Mouse (Mus musculus) heart, postnatal 14 days (tissue): ENCODE measurements around the gene Atp5g1. TPM values are rescaled to one million over a fixed set of nuclear protein-coding genes. Genes with fewer than 3 reads are reported as not detected.
"Not testable (repeated sequence)": the region's sequence is repeated elsewhere in the genome, so short reads cannot be mapped to it uniquely, and the experiment has no call there.

Experiments used
- DNase-seq, 2 experiments: peaks; one replicate each; pipeline ENCODE4 v3.0.0; 2021 to 2022
- intact Hi-C: fragments of 180-260 bp; cut with DNase I; formaldehyde crosslinking; loops from one replicate; pipeline ENCODE4 v1.15.1; 2025
- long read RNA-seq, 2 experiments: library from polyadenylated mRNA; stranded (forward); transcript quantifications; one replicate each; pipeline ENCODE4 v2.0.0; 2021
- total RNA-seq, 2 experiments: library from RNA; stranded (reverse); gene quantifications; 2 replicates each; pipeline ENCODE4 v1.2.3; 2021

Atp5g1 gene
- total RNA-seq: 1,000 to 10,000 TPM; 3,151 to 3,310 TPM
- long read RNA-seq, experiment 1, full-length matches to known transcripts: 2,161 of 2,225 reads
- long read RNA-seq, experiment 1, partial matches to known transcripts: 36 of 2,225 reads
- long read RNA-seq, experiment 1, other reads (novel, unspliced or antisense): 28 of 2,225 reads
- long read RNA-seq, experiment 2, full-length matches to known transcripts: 2,069 of 2,131 reads
- long read RNA-seq, experiment 2, partial matches to known transcripts: 38 of 2,131 reads
- long read RNA-seq, experiment 2, other reads (novel, unspliced or antisense): 24 of 2,131 reads

DNA sequence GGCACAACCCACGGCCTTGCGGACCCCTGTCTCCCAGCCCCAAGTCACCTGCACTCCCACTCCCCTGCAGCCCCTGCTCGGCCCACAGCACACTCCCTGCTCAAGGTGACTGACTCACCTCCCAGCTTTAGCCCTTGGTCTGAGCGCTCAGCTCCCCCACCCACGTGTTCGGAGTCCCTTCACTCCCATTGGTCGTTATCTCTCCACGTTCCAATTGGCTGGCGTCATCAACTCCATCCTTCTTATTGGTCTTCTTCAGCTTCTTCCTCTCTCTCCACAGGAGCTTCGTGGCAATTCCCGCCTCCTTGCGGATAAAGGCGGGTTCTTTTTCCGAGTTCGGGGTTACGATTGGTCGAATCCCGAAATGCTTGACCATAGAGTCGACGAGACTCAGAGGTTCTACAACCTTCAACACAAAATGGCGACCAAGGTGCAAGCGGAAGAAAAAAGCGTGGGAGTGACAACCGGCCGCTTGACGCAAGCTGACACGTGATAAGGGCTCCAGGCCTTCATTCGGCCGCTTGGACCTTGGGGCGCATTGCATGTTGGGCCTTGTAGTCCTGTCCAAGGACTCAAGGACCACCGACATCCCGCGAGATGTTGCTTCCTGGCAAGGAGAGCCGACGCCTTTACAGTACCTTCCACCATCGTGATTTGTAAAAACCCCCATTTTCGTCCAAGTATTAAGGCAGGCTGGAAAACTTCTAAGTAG lies at the start of gene Atp5g1:
Gene Atp5g1 (minus strand): TSS at position 162 of the 712 bp plus-strand sequence.
- DNase-seq: peak; percentile 95 to 97
- intact Hi-C loops: no loop called here

DNA sequence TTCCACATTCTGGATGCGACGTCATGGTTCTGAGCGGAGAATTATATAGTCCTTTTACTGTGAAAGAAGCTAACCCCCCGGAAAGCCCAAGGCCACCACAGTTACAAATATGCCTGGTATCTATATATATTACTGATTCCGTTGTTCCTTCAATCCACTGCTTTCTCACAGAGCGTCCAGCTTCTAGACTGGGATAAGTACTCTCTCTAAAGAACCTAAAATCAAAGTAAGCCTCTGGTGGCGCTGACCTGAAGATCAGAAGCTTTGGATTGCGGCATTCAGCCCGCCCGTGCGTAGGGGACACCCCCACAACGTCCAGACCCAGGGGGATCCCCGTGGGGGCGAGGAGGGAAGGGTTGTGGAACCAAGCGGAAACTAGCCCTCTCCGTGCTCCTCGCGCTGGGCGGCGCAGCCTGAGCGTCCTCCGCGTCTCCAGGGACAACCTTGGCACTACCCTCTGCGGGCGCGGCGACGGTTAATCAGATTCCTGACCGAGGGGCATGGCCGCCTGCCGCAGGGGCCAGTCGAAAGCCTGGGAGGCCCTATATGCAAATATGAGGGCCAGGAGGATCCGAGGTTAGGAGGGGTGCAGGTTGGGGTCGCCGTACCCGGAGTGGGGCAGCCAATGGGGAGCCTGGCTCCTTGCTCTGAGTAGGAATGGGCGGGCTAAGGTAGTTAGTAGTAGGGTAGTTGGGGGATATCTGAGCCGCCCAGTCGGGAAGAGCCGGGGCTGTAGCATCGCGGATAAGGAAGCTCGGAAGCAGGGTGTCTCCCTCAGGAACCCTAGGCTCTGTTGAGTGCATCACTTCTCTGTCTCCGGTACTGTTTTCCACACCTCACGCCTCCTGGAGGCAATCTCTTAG lies 48.8 kb upstream of the Atp5g1 start:
- DNase-seq: peak; percentile 17 to 34
- intact Hi-C loops: no loop called here

DNA sequence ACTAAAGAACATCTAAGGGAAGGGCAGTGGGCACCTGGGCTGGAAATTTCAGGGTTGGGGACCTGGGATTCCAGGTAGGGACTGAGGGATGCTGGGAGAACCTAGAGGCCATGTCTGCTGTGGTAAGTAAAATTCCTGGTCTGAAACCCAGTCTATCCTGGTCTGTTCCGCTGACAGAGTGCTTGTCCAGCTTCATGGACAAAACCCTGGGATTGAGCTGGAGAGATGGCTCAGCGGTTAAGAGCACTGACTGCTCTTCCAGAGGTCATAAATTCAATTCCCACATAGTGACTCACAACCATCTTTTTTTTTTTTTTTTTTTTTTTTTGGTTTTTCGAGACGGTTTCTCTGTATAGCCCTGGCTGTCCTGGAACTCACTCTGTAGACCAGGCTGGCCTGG lies 47.3 kb upstream of the Atp5g1 start:
- intact Hi-C loops, DNase-seq: not testable (repeated sequence)

DNA sequence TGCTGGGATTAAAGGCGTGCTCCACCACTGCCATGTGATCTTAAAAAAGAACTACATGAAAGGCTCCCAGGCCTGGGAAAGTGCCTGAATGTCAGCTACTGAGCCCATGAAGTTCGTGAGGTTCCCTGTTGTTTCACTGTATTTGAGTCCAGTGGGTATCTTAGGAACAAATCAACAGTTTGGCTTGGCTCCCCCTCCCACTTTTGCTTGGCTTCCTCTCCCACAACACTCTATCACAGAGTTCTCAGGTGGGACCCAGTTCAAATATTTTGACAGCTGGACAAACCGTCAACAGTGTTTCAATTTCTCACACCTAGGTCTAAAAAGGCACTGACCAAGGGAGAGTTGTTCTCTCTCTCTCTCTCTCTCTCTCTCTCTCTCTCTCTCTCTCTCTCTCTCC lies 43.9 kb upstream of the Atp5g1 start:
- intact Hi-C loops: no loop called here

DNA sequence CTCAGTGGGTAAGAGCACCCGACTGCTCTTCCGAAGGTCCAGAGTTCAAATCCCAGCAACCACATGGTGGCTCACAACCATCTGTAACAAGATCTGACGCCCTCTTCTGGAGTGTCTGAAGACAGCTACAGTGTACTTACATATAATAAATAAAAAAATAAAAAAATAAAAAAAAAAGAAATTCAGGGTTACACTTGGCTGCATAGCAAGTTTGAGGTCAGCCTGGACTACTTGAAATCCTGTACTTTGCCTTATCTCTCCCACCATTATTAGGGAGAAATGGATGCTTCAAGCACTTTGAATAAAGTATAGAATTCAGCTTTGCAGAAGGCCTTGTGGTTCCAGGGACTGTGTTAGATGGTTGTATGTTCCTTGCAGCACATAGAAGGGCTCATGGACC lies 41.5 kb upstream of the Atp5g1 start:
- DNase-seq, intact Hi-C loops: not testable (repeated sequence)

More for the DNA sequence above, 43.9 kb upstream of the Atp5g1 start:
- no peak for DNase-seq

DNA sequence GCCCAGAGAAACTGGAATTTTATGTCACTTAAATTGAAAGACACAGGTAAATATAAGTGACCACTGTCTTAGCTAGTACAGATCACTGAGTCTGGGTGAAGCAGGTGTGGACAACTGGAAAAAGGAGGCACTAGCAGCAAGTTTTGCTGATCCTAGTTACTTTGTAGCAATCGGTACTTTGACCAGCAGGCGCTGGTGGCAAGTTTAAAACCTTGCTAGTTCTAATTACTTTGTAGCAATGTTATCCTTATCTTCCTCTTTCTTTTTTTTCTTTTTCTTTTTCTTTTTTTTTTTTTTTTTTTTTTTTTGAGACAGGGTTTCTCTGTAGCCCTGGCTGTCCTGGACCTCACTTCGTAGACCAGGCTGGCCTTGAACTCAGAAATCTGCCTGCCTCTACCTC lies 40.6 kb upstream of the Atp5g1 start:
- DNase-seq: no peak
- intact Hi-C loops: no loop called here

DNA sequence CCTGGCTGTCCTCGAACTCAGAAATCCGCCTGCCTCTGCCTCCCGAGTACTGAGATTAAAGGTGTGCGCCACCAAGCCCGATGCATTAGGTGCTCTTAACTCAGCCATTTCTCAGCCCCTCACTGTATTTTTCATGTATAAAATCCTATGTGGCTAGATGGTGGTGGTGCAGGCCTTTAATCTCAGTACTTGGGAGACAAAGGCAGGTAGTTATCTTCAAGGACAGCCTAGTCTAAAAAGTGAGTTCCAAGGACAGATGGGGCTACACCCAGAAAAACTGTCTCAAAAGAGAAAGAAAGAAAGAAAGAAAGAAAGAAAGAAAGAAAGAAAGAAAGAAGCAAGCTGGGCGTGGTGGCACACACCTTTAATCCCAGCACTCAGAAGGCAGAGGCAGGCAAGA lies 39.9 kb upstream of the Atp5g1 start:
- intact Hi-C loops: no loop called here
- DNase-seq: no peak

DNA sequence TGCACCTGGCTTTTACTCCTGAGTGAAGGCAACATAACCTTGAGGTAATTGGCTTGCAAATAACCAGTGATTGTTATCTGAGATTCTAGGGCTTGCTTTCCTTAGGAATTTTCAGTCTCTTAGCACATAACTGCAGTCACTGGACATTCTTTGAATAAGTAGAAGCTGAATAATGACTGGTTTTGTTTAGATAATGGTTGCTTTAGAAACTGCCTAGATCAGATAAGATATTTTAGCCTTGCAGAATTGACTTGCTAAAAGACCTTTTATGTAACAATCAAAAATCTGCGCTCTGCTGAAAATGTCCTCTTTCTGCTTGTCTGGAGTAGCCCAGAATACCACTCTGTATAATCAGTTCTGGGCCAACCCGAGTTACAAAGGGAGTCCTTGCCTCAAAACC lies 38.6 kb upstream of the Atp5g1 start:
- intact Hi-C loops: no loop called here
- DNase-seq: no peak

DNA sequence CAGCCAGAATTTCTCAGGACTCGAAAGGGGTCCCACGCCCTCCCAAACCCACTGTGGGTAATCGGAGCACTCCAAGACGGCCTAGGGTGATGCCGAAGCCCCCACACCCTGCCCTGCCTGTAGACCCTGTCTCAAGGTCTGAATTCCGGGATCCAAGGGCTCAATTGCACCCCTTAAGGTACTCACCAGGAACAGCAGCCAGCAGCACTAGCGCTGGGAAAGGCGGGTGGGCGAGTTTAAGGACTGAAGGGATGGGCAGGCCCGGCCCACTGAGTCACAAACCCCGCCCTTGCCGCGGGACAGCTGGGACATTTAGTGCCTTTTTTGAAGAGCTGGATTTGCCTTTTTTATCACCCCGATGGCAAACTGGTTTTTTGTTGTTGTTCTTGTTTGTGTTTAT lies 36.3 kb upstream of the Atp5g1 start, which contains the start of gene Calcoco2:
Gene Calcoco2 (minus strand): TSS at position 214 of the 400 bp plus-strand sequence.
- DNase-seq: no peak
- intact Hi-C loops: no loop called here

DNA sequence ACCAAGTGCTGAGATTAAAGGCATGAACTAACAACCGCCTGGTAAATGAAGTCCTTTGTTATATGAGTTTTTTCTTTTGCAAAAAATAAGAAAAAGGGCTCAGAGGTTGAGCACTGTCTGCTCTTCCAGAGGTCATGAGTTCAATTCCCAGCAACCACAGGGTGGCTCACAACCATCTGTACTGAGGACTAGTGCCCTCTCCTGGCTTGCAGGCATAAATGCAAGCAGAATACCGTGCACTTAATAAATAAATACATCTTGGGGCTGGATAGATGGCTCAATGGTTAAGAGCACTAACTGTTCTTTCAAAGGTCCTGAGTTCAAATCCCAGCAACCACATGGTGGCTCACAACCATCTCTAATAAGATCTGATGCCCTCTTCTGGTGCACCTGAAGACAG lies 35.5 kb upstream of the Atp5g1 start:
- not testable (repeated sequence) for DNase-seq

DNA sequence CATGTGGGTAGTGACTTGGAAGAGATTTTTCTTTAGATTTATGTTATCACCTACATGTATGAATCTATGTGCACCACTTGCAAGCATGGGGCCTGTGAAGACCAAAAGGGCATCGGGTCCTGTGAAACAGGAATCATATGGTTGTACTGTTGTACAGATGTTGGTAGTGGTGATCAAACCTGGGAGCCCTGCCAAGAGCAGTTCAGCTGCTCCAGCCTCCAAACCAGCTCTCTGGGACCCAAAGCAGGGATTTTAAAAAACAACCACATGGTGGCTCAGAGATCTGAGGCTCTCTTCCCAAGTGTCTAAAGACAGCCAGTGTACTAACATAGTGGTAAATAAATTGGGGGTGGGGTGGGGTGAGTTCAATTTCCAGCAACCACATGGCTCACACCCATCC lies 32.9 kb upstream of the Atp5g1 start:
- intact Hi-C loops: no loop called here
- no peak for DNase-seq

More for the DNA sequence above, 35.5 kb upstream of the Atp5g1 start:
- intact Hi-C loops: not testable (repeated sequence)

DNA sequence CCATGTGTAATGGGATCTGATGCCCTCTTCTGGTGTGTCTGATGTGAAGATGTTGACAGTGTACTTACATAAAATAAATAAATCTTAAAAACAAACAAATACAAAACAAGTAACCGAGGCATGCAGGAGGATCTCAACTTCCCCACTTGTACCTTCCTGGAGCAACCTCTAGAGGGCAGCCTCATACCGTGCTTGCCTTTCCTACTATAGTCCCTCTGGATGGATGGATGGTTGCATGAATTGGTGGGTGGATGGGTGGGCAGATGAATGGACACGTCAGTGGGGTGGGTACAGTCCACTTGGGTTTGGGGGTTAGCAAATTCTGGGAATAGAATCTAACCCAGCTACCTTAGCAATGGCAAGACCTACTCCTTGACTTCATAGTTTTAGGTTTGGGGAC lies 17.9 kb upstream of the Atp5g1 start:
- intact Hi-C loops: loop anchor here (1.0 kb wide), 2 partner anchors 34 to 142 kb away; no protein-coding TSS in a partner anchor
- peak; percentile 48 to 68 for DNase-seq

DNA sequence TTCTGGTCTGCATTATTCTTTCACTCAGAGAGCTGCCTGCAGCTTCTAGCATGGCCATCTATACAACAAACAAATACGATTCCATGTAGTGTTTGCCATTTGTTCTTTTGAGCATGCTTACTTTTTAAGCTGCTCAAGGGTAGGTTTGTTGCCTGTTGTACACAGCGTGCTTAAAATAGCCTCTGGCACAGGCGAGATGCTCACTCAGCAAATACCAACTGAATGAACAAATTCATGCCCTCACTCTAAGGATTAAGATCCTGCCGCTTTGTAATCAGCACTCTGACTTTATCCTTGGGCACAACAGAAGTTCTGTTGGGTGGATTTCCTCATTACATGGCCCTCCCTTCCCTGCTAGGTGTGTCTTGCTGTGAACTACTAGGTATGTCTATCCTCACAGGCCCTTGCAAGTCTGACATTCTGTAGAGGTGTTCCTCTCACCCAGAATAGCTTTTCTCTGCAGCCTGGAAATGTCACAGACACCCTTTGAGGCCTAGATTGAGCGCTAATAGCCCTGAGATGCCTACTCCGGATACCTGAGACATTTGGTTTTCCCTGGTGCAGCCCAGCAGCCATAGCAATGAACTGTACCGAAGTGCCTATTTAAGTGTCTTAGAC lies 17.3 kb upstream of the Atp5g1 start:
- intact Hi-C loops: loop anchor here (1.0 kb wide), 2 partner anchors 35 to 143 kb away; no protein-coding TSS in a partner anchor
- peak; percentile 13 to 47 for DNase-seq

DNA sequence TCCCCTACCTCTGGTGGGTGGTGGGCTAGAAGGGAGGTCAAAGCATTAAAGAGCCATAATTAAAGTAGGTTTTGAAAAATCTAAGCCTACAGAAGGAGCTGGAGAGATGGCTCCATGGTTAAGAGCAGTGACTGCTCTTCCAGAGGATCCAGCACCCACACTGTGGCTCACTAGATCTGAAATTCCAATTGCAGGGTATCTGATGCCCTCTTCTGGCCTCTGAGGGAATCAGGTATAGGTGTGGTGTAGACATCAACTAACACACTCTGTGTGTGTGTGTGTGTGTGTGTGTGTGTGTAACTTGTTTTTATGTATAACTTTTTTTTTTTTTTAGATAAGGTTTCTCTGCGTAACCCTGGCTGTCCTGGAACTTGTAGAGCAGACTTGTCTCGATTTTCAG lies 15.6 kb upstream of the Atp5g1 start:
- DNase-seq: peak in 1 of 2 experiments; percentile 20
- intact Hi-C loops: no loop called here

DNA sequence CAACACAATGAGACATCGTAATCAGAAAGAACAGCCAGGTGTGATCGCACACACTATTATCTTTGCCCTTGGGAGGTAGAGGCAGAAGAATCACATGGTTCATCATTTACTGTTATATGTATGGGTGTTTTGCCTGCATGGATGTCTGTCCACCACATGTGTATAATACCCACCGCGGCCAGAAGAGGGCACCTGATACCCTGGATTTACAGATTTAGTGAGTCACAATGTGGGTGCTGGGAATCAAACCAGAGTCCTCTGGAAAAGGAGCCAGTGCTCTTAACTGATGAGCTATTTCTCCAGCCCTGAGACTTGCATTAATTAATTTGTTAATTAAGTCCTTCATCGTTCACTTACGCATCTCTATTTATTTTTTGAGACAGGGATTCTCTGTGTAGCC lies 12.5 kb upstream of the Atp5g1 start:
- intact Hi-C loops: no loop called here

DNA sequence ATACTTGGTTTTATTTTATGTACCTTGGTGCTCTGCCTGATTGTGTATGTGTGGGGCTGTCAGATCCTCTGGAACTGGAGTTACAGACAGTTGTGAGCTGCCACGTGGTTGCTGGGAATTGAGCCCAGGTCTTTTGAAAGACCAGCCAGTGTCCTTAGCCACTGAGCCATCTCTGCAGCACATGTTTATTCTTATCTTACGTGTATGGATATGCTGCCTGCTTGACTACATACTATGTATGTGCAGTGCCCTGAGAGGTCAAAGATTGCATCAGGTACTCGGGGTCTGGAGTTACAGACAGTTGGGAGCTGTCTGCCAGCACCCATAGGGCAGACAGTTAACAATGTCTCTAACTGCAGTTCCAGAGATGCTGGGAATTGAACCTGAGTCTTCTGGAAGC lies 7.2 kb upstream of the Atp5g1 start:
- DNase-seq: peak in 1 of 2 experiments; percentile 15
- intact Hi-C loops: no loop called here

More for the DNA sequence above, 12.5 kb upstream of the Atp5g1 start:
- no peak for DNase-seq

DNA sequence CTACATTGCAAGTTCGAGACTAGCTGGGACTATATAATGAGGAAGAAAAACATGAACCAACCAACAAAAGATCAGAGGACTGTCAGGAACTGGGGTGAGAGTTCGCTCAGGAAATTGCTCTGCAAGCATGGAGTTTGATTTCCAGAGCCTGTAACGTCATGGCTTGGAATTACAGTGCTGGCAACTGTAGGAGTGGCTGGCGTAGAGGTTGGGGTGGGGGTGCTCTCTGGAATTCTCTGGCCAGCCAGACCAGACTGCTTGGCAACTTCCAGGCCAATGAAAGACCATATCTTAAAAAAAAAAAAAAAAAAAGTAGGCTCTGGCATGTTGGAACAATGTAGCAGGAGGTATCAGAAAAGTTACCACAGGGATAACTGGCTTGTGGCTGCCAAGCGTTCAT lies 5.3 kb upstream of the Atp5g1 start:
- intact Hi-C loops: no loop called here
- DNase-seq: peak; percentile 5 to 41

DNA sequence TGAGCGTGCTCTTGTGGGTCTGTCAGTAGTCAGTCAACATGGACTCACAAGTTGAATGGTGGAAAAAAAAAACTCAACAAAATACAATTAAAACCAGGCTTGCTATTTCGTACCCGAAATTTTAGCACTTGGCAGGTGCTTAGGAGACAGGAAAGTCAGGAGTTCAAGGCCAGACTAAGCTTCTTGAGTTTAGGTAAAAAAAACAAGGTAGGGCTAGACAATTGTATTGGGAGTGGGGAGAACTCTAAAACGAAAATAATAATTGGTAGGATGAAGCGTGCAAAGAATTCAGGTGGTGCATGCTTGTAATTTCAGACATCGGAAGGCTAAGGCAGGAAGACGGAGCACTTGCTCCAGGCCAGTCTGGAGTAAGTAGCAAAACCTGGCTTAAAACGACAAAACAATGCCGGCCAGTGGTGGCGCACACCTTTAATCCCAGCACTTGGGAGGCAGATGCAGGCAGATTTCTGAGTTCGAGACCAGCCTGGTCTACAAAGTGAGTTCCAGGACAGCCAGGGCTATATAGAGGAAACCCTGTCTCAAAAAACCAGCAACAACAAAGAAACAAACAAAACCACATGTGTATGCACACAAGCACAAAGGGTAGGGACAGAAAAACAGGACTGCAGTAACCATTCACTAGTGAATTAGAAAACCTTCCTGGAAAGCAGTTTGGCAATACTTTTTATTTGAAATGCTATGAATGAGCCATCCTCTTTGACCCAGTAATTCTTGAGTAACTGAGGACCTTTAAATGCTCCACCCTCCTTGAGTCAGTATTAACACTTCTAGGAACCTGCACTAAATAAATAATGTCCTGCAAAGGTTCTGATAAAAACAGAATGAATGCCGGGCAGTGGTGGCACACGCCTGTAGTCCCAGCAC lies 993 bp upstream of the Atp5g1 start:
- DNase-seq: no peak
- intact Hi-C loops: no loop called here

DNA sequence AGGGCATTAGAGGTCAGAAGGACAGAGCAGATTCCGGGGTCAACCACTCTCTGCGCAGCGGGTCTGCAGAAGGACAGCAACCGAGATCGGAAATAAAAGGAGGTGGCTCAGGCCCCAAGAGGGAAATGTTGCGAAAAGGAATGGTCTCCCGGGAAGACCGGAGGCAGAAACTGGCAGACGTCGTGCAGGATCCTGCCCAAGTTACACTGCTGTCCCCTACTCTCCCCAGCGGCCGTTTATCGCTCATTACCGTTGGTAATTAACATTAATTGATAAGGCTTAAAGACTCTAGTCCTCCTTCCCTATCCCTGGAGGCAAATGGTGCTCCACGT lies 327 bp downstream of the Atp5g1 start:
- DNase-seq: no peak
- intact Hi-C loops: no loop called here
